Mouse (Mus musculus): ENCODE measurements at regions not wholly inside any gene's neighbourhood (a gene's known extent, or its start where the extent isn't known, plus 50 kb on each side); places are given as distances from the start of the nearest gene placed in this dataset.
A peak's percentile ranks its signal among the peaks of the same experiment; 100 is the strongest.

DNA sequence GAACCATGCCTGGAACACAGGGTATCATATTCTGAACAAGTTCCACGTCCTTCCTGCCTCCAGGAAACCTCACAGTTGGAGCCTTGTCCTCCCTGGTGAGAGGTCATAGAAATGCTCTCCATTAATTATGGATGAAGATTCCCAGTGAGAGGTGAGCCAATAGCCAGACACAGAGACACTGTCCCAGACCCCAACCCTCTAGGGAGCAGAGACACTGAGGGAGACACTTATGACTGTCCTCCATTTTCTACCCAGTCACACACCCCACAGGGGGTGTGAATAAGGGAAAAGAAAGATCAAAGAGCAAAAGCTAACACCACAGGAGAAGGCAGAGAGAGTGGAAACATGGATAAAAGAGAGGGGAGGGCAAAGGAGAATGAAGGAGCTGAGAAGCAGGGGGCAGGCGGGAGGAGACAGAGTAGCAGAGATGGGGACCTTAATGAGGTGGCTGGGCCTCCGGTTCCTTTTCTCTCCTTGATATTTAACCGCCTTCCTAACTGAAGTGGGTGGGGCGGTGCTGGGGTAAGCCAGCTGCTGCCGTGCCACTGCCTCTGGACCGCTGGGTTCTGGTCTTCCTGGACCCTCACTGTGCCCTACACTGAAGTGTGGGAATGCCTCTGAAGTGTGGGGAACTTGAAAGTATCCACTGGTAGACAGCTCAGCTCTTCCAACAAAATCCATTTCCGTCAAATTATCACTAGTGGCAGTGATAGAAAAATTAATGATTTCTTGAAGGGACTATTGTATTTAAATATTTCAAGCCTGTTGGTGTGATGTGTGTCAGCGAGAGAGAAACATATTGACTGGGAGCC, 342.6 kb upstream of the Noct start:
- no peak for TF ChIP-seq POLR2A (IDR thresholded peaks at IDR 0.05; ENCODE audit: extremely low read depth, insufficient read depth, low read length)
- no peak for TF ChIP-seq CTCF (IDR thresholded peaks at IDR 0.05; ENCODE audit: extremely low read depth, insufficient read depth, low read length)
- Histone ChIP-seq H3K4me1 (ENCODE audit: control insufficient read depth, insufficient read depth, low read length) (no peaks in the 10 kb centered on the region), H3K4me3 (ENCODE audit: insufficient read depth, low read length) (no peak overlapping the region), H3K27ac (ENCODE audit: insufficient read depth, low read length) (0 out of 2 replicates have a peak overlapping the region, but pooled peaks have one; percentile 30)

DNA sequence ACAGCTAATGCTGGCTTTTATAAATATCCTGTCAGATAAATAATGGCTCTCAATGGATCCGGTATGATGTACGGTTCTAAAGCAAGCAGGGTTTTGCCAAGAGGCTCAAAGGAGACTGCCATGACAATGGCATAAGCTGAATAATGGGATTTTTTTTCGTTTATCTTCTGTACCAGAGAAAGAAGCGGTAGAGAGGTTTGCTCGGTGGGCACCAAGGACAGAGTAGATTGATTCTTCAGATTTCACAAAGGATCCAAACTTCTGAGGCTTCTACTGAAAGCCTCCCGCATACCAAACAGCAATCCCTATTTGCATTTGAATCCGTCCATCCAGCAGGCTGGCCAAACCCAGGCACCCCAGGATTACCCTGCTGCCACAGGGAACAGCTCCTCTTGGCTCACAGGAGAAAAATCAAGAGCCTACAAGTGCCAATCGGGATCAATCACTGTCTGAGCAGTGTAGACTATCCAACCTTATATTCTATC, 342.0 kb upstream of the Noct start:
- Histone ChIP-seq H3K27ac (ENCODE audit: insufficient read depth, low read length) (peak overlapping the region; percentile 64), H3K4me1 (ENCODE audit: control insufficient read depth, insufficient read depth, low read length) (no peaks in the 10 kb centered on the region), H3K4me3 (ENCODE audit: insufficient read depth, low read length) (no peak overlapping the region)
- TF ChIP-seq CTCF (IDR thresholded peaks at IDR 0.05; ENCODE audit: extremely low read depth, insufficient read depth, low read length) (no peak), POLR2A (IDR thresholded peaks at IDR 0.05; ENCODE audit: extremely low read depth, insufficient read depth, low read length) (no peak)

DNA sequence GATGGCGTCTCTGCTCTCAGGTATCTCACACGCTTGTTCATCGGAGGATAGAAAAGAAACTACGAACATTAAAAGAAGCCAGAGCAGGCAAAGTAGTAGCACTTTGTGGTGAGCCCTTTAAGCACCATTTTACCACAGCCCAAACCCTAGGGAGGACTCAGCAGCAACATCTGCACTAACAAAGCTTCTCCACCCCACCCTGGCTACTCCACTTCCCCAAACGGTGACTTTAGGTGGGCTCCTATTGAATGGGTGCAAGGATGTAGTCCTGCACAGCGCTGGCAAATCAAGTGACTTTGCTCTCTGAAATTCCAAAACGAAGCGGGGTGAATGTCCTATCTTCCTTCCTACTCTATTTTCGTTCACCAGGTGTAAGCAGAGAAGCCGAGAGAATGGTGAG, 337.9 kb upstream of the Noct start:
- Histone ChIP-seq H3K4me1 (ENCODE audit: control insufficient read depth, insufficient read depth, low read length) (0 out of 2 replicates have a peak, but pooled peaks cover 1% of the 10 kb centered on the region), H3K4me3 (ENCODE audit: insufficient read depth, low read length) (no peak overlapping the region), H3K27ac (ENCODE audit: insufficient read depth, low read length) (no peak overlapping the region)
- TF ChIP-seq CTCF (IDR thresholded peaks at IDR 0.05; ENCODE audit: extremely low read depth, insufficient read depth, low read length), result no peak
- no peak for TF ChIP-seq POLR2A (IDR thresholded peaks at IDR 0.05; ENCODE audit: extremely low read depth, insufficient read depth, low read length)

DNA sequence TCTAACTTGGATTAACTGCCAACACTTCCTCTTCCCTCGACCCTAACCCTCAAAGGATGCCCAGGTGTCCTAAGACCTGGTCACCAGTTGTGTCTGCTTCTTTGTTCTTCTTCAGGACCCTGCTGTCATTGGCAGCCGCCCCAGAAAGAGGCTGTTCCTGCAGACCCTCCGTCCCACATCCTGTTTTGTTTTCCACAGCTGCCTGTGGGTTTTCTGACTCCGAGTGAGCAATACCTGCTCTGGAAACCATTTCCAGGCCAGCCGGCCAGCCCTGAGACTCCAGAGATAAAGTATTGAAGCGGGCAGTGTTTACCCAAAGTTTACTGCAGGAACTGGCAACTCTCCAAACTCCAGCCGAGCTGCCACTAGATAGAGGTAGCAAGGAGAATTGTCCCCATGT, 337.2 kb upstream of the Noct start:
- H3K4me1 ChIP-seq (ENCODE audit: control insufficient read depth, insufficient read depth, low read length), result 0 out of 2 replicates have a peak, but pooled peaks cover 1% of the 10 kb centered on the region

DNA sequence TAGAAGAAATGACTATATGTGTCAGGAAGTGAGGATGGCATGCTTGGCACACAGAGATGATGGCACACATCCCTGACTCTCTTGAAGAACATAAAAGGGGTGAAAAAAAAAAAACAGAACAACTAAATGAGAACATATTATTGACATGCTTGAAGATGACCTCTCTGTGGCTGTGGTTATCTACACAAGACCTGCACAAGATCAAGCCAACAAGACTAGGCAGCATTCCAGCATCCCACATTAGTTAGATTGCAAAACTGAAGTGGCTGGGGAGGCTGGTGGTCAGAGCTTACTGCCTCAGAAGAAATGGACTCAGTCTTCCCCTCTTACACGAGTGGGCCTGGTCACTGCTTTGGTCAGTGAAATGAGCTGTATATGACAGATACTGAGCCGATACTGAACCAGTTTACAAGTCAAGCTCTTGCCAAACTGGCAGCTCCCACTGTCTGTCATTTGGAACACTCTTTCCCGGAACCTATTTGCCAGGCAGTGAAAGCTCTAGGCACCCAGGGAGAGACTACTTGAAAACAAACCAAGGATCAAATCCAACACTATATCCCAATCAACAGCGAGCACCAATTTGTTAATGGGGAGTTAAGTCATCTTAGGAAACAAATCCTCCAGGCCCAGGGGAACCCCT, 335.6 kb upstream of the Noct start:
- no peak overlapping the region for H3K27ac ChIP-seq (ENCODE audit: insufficient read depth, low read length)
- H3K4me1 ChIP-seq (ENCODE audit: control insufficient read depth, insufficient read depth, low read length), result 0 out of 2 replicates have a peak, but pooled peaks cover 1% of the 10 kb centered on the region
- H3K4me3 ChIP-seq (ENCODE audit: insufficient read depth, low read length), result no peak overlapping the region
- TF ChIP-seq POLR2A (IDR thresholded peaks at IDR 0.05; ENCODE audit: extremely low read depth, insufficient read depth, low read length), result no peak

More for the DNA sequence above, 337.2 kb upstream of the Noct start:
- no peak overlapping the region for H3K27ac ChIP-seq (ENCODE audit: insufficient read depth, low read length)
- TF ChIP-seq POLR2A (IDR thresholded peaks at IDR 0.05; ENCODE audit: extremely low read depth, insufficient read depth, low read length) (no peak), CTCF (IDR thresholded peaks at IDR 0.05; ENCODE audit: extremely low read depth, insufficient read depth, low read length) (no peak)
- no peak overlapping the region for H3K4me3 ChIP-seq (ENCODE audit: insufficient read depth, low read length)

DNA sequence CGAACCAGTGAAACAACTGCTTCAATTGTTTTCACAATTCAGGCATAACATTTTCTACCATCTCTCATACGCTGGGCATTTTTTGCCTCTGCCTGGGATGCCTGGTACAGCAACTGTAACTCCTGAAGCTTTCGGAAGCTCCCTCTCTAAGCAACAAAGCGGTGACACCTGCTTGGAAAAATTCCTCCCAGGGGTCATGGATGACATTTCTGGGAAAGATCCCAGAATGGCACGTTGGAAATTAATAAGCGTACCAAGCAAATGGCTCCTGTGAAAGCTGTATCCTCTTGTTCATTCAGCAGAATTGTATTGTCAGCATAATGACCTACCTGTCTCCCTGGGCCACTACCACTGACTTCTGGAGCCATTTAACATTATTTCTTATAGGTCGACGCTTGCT, 333.7 kb upstream of the Noct start:
- Histone ChIP-seq H3K4me1 (ENCODE audit: control insufficient read depth, insufficient read depth, low read length) (0 out of 2 replicates have a peak, but pooled peaks cover 1% of the 10 kb centered on the region), H3K27ac (ENCODE audit: insufficient read depth, low read length) (no peak overlapping the region), H3K4me3 (ENCODE audit: insufficient read depth, low read length) (no peak overlapping the region)
- TF ChIP-seq CTCF (IDR thresholded peaks at IDR 0.05; ENCODE audit: extremely low read depth, insufficient read depth, low read length) (no peak), POLR2A (IDR thresholded peaks at IDR 0.05; ENCODE audit: extremely low read depth, insufficient read depth, low read length) (no peak)

DNA sequence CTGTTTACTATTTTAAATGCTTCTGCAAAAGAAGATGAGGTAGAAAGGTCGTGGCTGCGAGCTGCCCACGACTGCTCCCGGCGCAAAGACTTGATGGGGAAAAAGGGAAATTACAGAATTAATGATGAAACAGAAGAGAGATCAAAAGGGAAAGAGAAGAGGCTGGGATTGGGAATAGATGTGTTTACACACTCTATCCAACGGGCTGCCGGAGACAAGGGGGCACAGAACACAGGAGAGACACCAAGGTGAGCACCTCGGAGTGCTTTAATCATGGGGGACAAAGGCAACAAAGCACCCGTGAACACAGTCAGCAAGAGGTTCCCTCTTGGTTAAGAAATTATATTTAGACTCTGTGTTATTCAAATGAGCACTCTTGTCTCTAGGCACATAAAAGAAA, 326.1 kb upstream of the Noct start:
- Histone ChIP-seq H3K27ac (ENCODE audit: insufficient read depth, low read length) (no peak overlapping the region), H3K4me3 (ENCODE audit: insufficient read depth, low read length) (no peak overlapping the region), H3K4me1 (ENCODE audit: control insufficient read depth, insufficient read depth, low read length) (peaks cover 4% of the 10 kb centered on the region)
- TF ChIP-seq CTCF (IDR thresholded peaks at IDR 0.05; ENCODE audit: extremely low read depth, insufficient read depth, low read length) (no peak), POLR2A (IDR thresholded peaks at IDR 0.05; ENCODE audit: extremely low read depth, insufficient read depth, low read length) (no peak)

DNA sequence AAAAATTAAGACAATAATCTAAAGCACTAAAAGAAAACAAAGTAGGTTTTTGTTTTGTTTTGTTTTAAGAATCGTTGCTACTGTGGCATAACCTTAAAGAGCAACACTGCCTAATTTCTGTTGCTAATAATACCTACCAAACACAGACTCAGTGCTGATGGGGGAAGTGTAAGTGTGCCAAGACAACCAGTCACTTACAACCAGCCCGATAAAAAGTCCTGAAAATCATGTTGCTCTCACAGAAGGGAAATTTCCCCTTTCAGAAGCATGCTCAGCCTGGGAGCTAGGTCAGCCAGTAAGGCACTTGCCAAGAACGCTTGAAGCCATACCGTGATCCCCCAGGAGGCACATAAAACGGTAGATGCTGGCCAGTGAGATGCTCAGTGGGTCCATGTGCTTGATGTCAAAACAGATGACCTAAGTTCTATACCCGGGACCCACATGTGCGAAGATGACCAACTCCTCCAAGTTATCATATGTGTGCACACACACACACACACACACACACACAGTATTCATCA, 324.4 kb upstream of the Noct start:
- H3K4me3 ChIP-seq (ENCODE audit: insufficient read depth, low read length), result no peak overlapping the region
- TF ChIP-seq CTCF (IDR thresholded peaks at IDR 0.05; ENCODE audit: extremely low read depth, insufficient read depth, low read length) (no peak), POLR2A (IDR thresholded peaks at IDR 0.05; ENCODE audit: extremely low read depth, insufficient read depth, low read length) (no peak)
- peaks cover 7% of the 10 kb centered on the region for H3K4me1 ChIP-seq (ENCODE audit: control insufficient read depth, insufficient read depth, low read length)
- H3K27ac ChIP-seq (ENCODE audit: insufficient read depth, low read length), result no peak overlapping the region

DNA sequence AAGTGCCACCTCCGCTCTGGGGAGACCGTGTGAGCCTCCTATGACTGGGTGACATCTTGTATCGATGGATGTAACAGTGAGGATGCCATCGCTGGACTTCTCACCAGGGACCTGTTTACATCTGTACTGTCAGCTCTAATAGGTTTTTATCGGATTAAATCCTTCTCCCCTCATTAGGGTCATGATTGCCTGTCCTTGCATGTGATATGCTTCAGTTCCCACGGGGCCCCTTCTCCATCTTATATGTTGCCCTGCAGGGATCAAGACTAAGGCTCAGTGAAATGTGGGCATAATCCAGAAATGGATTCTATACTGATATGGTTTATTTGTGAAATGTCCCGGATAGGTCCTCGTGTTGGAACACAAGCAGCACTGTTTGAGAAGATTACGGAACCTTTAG, 323.7 kb upstream of the Noct start:
- no peak for TF ChIP-seq POLR2A (IDR thresholded peaks at IDR 0.05; ENCODE audit: extremely low read depth, insufficient read depth, low read length)
- no peak overlapping the region for H3K27ac ChIP-seq (ENCODE audit: insufficient read depth, low read length)
- peaks cover 7% of the 10 kb centered on the region for H3K4me1 ChIP-seq (ENCODE audit: control insufficient read depth, insufficient read depth, low read length)
- no peak overlapping the region for H3K4me3 ChIP-seq (ENCODE audit: insufficient read depth, low read length)

DNA sequence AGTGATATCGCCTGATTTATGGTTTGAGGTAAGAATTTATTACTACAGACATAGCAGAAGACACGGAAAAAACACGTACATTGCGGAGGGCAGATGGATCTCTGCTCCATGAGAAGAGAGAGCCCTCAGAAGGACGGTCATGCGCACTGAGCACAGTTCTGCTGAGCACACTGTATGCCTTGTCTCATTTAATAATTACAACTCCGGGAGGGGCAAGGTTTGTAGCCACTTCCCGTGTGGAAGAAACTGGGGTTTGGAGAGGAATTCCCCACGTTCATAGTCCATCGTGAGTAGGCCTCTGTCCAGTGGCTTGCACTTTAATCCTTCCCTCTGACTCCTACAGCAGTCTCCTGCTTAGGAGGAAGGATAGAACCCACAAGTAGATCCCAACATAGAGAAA, 322.9 kb upstream of the Noct start:
- H3K4me3 ChIP-seq (ENCODE audit: insufficient read depth, low read length), result no peak overlapping the region
- no peak overlapping the region for H3K27ac ChIP-seq (ENCODE audit: insufficient read depth, low read length)
- peaks cover 7% of the 10 kb centered on the region for H3K4me1 ChIP-seq (ENCODE audit: control insufficient read depth, insufficient read depth, low read length)
- TF ChIP-seq POLR2A (IDR thresholded peaks at IDR 0.05; ENCODE audit: extremely low read depth, insufficient read depth, low read length), result no peak
- no peak for TF ChIP-seq CTCF (IDR thresholded peaks at IDR 0.05; ENCODE audit: extremely low read depth, insufficient read depth, low read length)

Data from cortical plate, adult 2 months (tissue).